In the genomic region with DNA sequence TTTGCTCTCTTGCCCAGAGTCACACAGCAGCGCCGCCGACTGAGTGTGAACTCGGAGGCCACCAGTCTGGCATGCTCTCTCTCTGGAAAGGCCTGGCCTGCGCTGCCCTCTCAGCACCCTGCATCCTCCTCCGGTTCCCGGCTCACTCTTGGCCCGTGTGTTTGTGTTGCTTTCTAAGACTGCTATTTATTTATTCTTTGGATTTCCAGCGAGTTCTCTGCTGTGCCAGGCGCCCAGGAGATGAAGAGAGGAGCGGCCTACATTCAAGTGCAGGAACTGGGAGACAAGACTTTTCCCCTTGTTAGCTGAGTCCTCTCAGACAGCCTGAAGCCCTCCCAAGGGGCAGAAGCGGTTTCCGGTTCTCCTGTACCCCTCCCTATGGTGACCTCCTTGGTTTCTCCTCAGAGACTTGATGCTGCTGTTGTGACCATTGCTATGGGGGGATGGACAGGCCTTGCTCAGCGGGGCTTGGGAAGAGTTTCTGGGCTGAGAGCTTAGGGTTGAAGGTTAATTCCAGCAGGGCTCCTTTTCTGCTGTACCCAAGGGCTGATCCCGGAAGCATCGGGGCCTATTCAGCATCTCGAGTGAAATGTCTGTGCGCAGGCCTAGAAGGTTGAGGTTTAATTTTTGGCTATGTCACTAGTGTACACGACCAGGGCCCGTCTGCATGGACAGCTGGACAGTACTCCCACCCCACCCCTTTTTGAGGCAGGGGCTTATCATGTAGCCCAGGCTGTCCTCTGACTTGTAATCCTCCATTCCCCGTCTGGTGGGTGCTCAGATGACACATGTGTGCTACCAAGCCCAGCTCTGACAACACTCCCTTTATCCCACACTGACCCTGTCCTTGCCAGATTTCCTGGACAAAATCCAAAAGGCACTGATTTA, we compare ENCODE assay signal across 9 mouse cellular contexts. TPM values are rescaled to one million over a fixed set of nuclear protein-coding genes. Genes with fewer than 3 reads are reported as not detected.
A peak's percentile ranks its signal among the peaks of the same experiment; 100 is the strongest.
DNase-seq lines count a peak whose midpoint lies in the region; ATAC-seq lines count a peak whose summit lies in the region.
"Had no signal": no experiment of that assay in that cellular context is flagged by ENCODE, and none has a peak within 500 bp of the region (broad histone marks: within the 10 kb centered on the region; RNA-seq: fewer than 3 reads in every experiment).

No protein-coding gene starts in this region.

- peaks cover 51% of the 10 kb centered on the region for H3K4me1 ChIP-seq in kidney, embryonic 14.5 days (ENCODE audit: control insufficient read depth, insufficient read depth, low read length)
- H3K4me1 ChIP-seq in embryonic facial prominence, embryonic 14.5 days (ENCODE audit: control insufficient read depth, insufficient read depth, low read length) = peaks cover 26% of the 10 kb centered on the region
- peaks cover 11% of the 10 kb centered on the region for H3K4me1 ChIP-seq in midbrain, embryonic 14.5 days (ENCODE audit: control insufficient read depth, insufficient read depth, low read length)

- WGBS in kidney, embryonic 14.5 days = 36% methylated on average over 21 of the region's 21 CpGs
- 44% methylated on average over 21 of the region's 21 CpGs for WGBS in embryonic facial prominence, embryonic 14.5 days
- WGBS in midbrain, embryonic 14.5 days = 44% methylated on average over 21 of the region's 21 CpGs

- H3K27me3 ChIP-seq in kidney, embryonic 14.5 days (ENCODE audit: control insufficient read depth, insufficient read depth, low read length) = no peaks in the 10 kb centered on the region; the same call in 1 of the 2 replicates
- no peaks in the 10 kb centered on the region for H3K27me3 ChIP-seq in embryonic facial prominence, embryonic 14.5 days (replicated peaks; ENCODE audit: control insufficient read depth, insufficient read depth, low read length)
- no peaks in the 10 kb centered on the region for H3K27me3 ChIP-seq in midbrain, embryonic 14.5 days (ENCODE audit: control insufficient read depth, insufficient read depth, low read length)

- no peaks in the 10 kb centered on the region for H3K9me3 ChIP-seq in kidney, embryonic 14.5 days (ENCODE audit: control insufficient read depth, low read length)
- no peaks in the 10 kb centered on the region for H3K9me3 ChIP-seq in embryonic facial prominence, embryonic 14.5 days (ENCODE audit: control insufficient read depth, low read length)
- H3K9me3 ChIP-seq in midbrain, embryonic 14.5 days (ENCODE audit: control insufficient read depth, low read length) = no peaks in the 10 kb centered on the region

- H3K36me3 ChIP-seq in kidney, embryonic 14.5 days (ENCODE audit: control insufficient read depth, insufficient read depth, low read length) = no peaks in the 10 kb centered on the region
- H3K36me3 ChIP-seq in embryonic facial prominence, embryonic 14.5 days (ENCODE audit: control insufficient read depth, insufficient read depth, low read length) = no peaks in the 10 kb centered on the region
- 0 out of 2 replicates have a peak, but pooled peaks cover 2% of the 10 kb centered on the region for H3K36me3 ChIP-seq in midbrain, embryonic 14.5 days (ENCODE audit: control insufficient read depth, insufficient read depth, low read length)

- peak overlapping the region; percentile 31; the same call in 1 of the 2 replicates for H3K9ac ChIP-seq in kidney, embryonic 14.5 days (ENCODE audit: low read depth, low read length)
- peak overlapping the region; percentile 26; the same call in 1 of the 2 replicates for H3K9ac ChIP-seq in embryonic facial prominence, embryonic 14.5 days (ENCODE audit: low read depth, low read length)
- H3K9ac ChIP-seq in midbrain, embryonic 14.5 days (replicated peaks; ENCODE audit: low read length) = 0 out of 2 replicates have a peak overlapping the region, but pooled peaks have one; percentile 44

- ATAC-seq in kidney, embryonic 14.5 days (ENCODE audit: low FRiP score, low TSS enrichment) = no peak
- ATAC-seq in embryonic facial prominence, embryonic 14.5 days (ENCODE audit: low read depth) = no peak
- no peak for ATAC-seq in midbrain, embryonic 14.5 days (ENCODE audit: low FRiP score, low TSS enrichment)

- no peak overlapping the region for H3K4me3 ChIP-seq in kidney, embryonic 14.5 days (ENCODE audit: low read length)
- no peak overlapping the region; the same call in 1 of the 2 replicates for H3K4me3 ChIP-seq in embryonic facial prominence, embryonic 14.5 days (ENCODE audit: low read depth, low read length)
- H3K4me3 ChIP-seq in midbrain, embryonic 14.5 days (replicated peaks; ENCODE audit: low read depth, low read length) = no peak overlapping the region

- peak overlapping the region; percentile 42; the same call in 1 of the 2 replicates for H3K27ac ChIP-seq in kidney, embryonic 14.5 days (ENCODE audit: low read depth, low read length)
- peak overlapping the region; percentile 4; the same call in 1 of the 2 replicates for H3K27ac ChIP-seq in embryonic facial prominence, embryonic 14.5 days (replicated peaks; ENCODE audit: low read depth, low read length)
- no peak overlapping the region; the same call in 1 of the 2 replicates for H3K27ac ChIP-seq in midbrain, embryonic 14.5 days (replicated peaks; ENCODE audit: low read depth, low read length)

- no peak for DNase-seq in kidney, adult 9 months
- no peak for DNase-seq in embryonic facial prominence, embryonic 14.5 days (ENCODE audit: low spot score)
- peak; percentile 40 for DNase-seq in heart, postnatal 4 days
- peak; percentile 55 for DNase-seq in midbrain, embryonic 14.5 days
- DNase-seq in urinary bladder, adult 2 months (ENCODE audit: low spot score) = no peak
- DNase-seq in adrenal gland, postnatal 14 days = no peak
- no peak for DNase-seq in urinary bladder, postnatal 25 days (ENCODE audit: low spot score)

- H3K4me2 ChIP-seq in kidney, embryonic 14.5 days (replicated peaks; ENCODE audit: low read depth, low read length) = no peak overlapping the region; the same call in 1 of the 2 replicates
- peak overlapping the region; percentile 42; the same call in 1 of the 2 replicates for H3K4me2 ChIP-seq in embryonic facial prominence, embryonic 14.5 days (ENCODE audit: low read depth, low read length)
- H3K4me2 ChIP-seq in midbrain, embryonic 14.5 days (ENCODE audit: low read length) = peak overlapping the region; percentile 53

RNA-seq across cellular contexts. Expression of a gene that starts 8.9 kb away (rescaled TPM):
- 1.1 and 1.4 TPM in 2 replicates for polyA plus RNA-seq in kidney, embryonic 14.5 days (2014; fragmentation: Nextera tagmentation; extraction: Ambion mirVana)
- polyA plus RNA-seq in embryonic facial prominence, embryonic 14.5 days (2014; fragmentation: Nextera tagmentation; extraction: Ambion mirVana) = 0.84 and 2.3 TPM in 2 replicates
- total RNA-seq in heart, postnatal 4 days (2021) = 1 to 10 TPM; 1.1 to 1.5 TPM
- 1.6 and 3.3 TPM in 2 replicates for polyA plus RNA-seq in midbrain, embryonic 14.5 days (2014; fragmentation: Nextera tagmentation; extraction: Ambion mirVana)
- polyA plus RNA-seq in urinary bladder, adult 2 months (2012; rRNA removed) = 2.0 and 3.1 TPM in 2 replicates
- total RNA-seq in adrenal gland, postnatal 14 days (2021) = 5.3 and 6.1 TPM in 2 replicates
- total RNA-seq: common myeloid progenitor, adult 5-6 weeks had no signal

RNA-seq across cellular contexts. Expression of a gene that starts 9.6 kb away (rescaled TPM):
- 11.0 and 11.3 TPM in 2 replicates for polyA plus RNA-seq in kidney, embryonic 14.5 days (2014; fragmentation: Nextera tagmentation; extraction: Ambion mirVana)
- polyA plus RNA-seq in embryonic facial prominence, embryonic 14.5 days (2014; fragmentation: Nextera tagmentation; extraction: Ambion mirVana) = 17.8 and 20.5 TPM in 2 replicates
- total RNA-seq in heart, postnatal 4 days (2021) = 10 to 100 TPM; 46.2 to 57.9 TPM
- polyA plus RNA-seq in midbrain, embryonic 14.5 days (2014; fragmentation: Nextera tagmentation; extraction: Ambion mirVana) = 19.1 and 24.0 TPM in 2 replicates
- 156 and 160 TPM in 2 replicates for polyA plus RNA-seq in urinary bladder, adult 2 months (2012; rRNA removed)
- 30.9 and 35.0 TPM in 2 replicates for total RNA-seq in adrenal gland, postnatal 14 days (2021)
- total RNA-seq: common myeloid progenitor, adult 5-6 weeks had no signal

RNA-seq across cellular contexts. Expression of a gene that starts 17.6 kb away (rescaled TPM):
- 5.4 and 7.2 TPM in 2 replicates for polyA plus RNA-seq in kidney, embryonic 14.5 days (2014; fragmentation: Nextera tagmentation; extraction: Ambion mirVana)
- polyA plus RNA-seq in embryonic facial prominence, embryonic 14.5 days (2014; fragmentation: Nextera tagmentation; extraction: Ambion mirVana) = 3.6 and 4.4 TPM in 2 replicates
- 10 to 100 TPM; 16.4 to 17.5 TPM for total RNA-seq in heart, postnatal 4 days (2021)
- polyA plus RNA-seq in midbrain, embryonic 14.5 days (2014; fragmentation: Nextera tagmentation; extraction: Ambion mirVana) = 0.61 and 0.63 TPM in 2 replicates
- polyA plus RNA-seq in urinary bladder, adult 2 months (2012; rRNA removed) = 15.4 and 17.0 TPM in 2 replicates
- total RNA-seq in adrenal gland, postnatal 14 days (2021) = 11.2 and 14.3 TPM in 2 replicates

RNA-seq across cellular contexts. Expression of a gene that starts 58.2 kb away (rescaled TPM):
- not detected in 2 replicates for polyA plus RNA-seq in kidney, embryonic 14.5 days (2014; fragmentation: Nextera tagmentation; extraction: Ambion mirVana)
- not detected in 2 replicates for polyA plus RNA-seq in embryonic facial prominence, embryonic 14.5 days (2014; fragmentation: Nextera tagmentation; extraction: Ambion mirVana)
- not detected for total RNA-seq in heart, postnatal 4 days (2021)
- polyA plus RNA-seq in midbrain, embryonic 14.5 days (2014; fragmentation: Nextera tagmentation; extraction: Ambion mirVana) = 0.49 and 0.70 TPM in 2 replicates
- polyA plus RNA-seq in urinary bladder, adult 2 months (2012; rRNA removed) = 0.07 TPM in 1 of 2 replicates, not detected in the other
- not detected in 2 replicates for total RNA-seq in adrenal gland, postnatal 14 days (2021)
- total RNA-seq: common myeloid progenitor, adult 5-6 weeks had no signal

Comparison
In these comparisons a context has a peak if more than half of its experiments do, and no peak if none do; other contexts are left out.
1. DNase-seq: peak in heart, postnatal 4 days (single experiment) and midbrain, embryonic 14.5 days (single experiment); none in kidney, adult 9 months (single experiment), embryonic facial prominence, embryonic 14.5 days (single experiment), urinary bladder, adult 2 months (single experiment), adrenal gland, postnatal 14 days (single experiment) and urinary bladder, postnatal 25 days (single experiment).
2. Peak in every context shown above with its lines, with median percentiles within 50 percentile points of each other: H3K9ac ChIP-seq.